Mouse (Mus musculus): ENCODE measurements around the gene Rhbdd1. TPM values are rescaled to one million over a fixed set of nuclear protein-coding genes. Genes with fewer than 3 reads are reported as not detected.
A peak's percentile ranks its signal among the peaks of the same experiment; 100 is the strongest.

Rhbdd1 gene
- polyA plus RNA-seq, 1 experiment from 2014 or later, result 4.6 TPM

- peaks cover 52% of the 10 kb centered on the region for H3K4me1 ChIP-seq (replicated peaks; ENCODE audit: control insufficient read depth, insufficient read depth, low read length)
- no peaks in the 10 kb centered on the region for H3K36me3 ChIP-seq (ENCODE audit: control insufficient read depth, insufficient read depth)
- WGBS, result 7% methylated on average over 4 of the region's 4 CpGs
Observed at GRCm38 (mm10) chr1:82284403-82284802, 31.8 kb upstream of the Rhbdd1 start.

GRCm38 (mm10) chr1:82285461-82286189, 30.6 kb upstream of the Rhbdd1 start:
- ATAC-seq, result no peak
- 5% methylated on average over 5 of the region's 5 CpGs for WGBS
- Histone ChIP-seq H3K27me3 (replicated peaks; ENCODE audit: control insufficient read depth, insufficient read depth, low read length) (no peaks in the 10 kb centered on the region), H3K9ac (replicated peaks; ENCODE audit: low read depth, low read length) (peak overlapping the region; percentile 64), H3K4me3 (replicated peaks; ENCODE audit: low read length) (peak overlapping the region; percentile 49), H3K36me3 (ENCODE audit: control insufficient read depth, insufficient read depth) (no peaks in the 10 kb centered on the region), H3K4me2 (ENCODE audit: low read length) (peak overlapping the region; percentile 85), H3K4me1 (replicated peaks; ENCODE audit: control insufficient read depth, insufficient read depth, low read length) (peaks cover 58% of the 10 kb centered on the region), H3K27ac (ENCODE audit: low read length) (peak overlapping the region; percentile 54), H3K9me3 (ENCODE audit: control insufficient read depth, low read length) (no peaks in the 10 kb centered on the region)

More at GRCm38 (mm10) chr1:82284403-82284802, 31.8 kb upstream of the Rhbdd1 start:
- Histone ChIP-seq H3K9me3 (ENCODE audit: control insufficient read depth, low read length) (no peaks in the 10 kb centered on the region), H3K27me3 (replicated peaks; ENCODE audit: control insufficient read depth, insufficient read depth, low read length) (no peaks in the 10 kb centered on the region), H3K9ac (replicated peaks; ENCODE audit: low read depth, low read length) (peak overlapping the region; percentile 59), H3K27ac (ENCODE audit: low read length) (peak overlapping the region; percentile 96), H3K4me3 (replicated peaks; ENCODE audit: low read length) (peak overlapping the region; percentile 54), H3K4me2 (ENCODE audit: low read length) (peak overlapping the region; percentile 76)
- no peak for ATAC-seq

GRCm38 (mm10) chr1:82286190-82287051, 29.8 kb upstream of the Rhbdd1 start:
- H3K27ac ChIP-seq (ENCODE audit: low read length), result peak overlapping the region; percentile 54
- peak overlapping the region; percentile 49 for H3K4me3 ChIP-seq (replicated peaks; ENCODE audit: low read length)
- no peaks in the 10 kb centered on the region for H3K27me3 ChIP-seq (replicated peaks; ENCODE audit: control insufficient read depth, insufficient read depth, low read length)
- 12% methylated on average over 15 of the region's 15 CpGs for WGBS
- H3K9ac ChIP-seq (replicated peaks; ENCODE audit: low read depth, low read length), result peak overlapping the region; percentile 64
- peak overlapping the region; percentile 85 for H3K4me2 ChIP-seq (ENCODE audit: low read length)
- H3K4me1 ChIP-seq (replicated peaks; ENCODE audit: control insufficient read depth, insufficient read depth, low read length), result peaks cover 58% of the 10 kb centered on the region
- ATAC-seq, result no peak
- H3K9me3 ChIP-seq (ENCODE audit: control insufficient read depth, low read length), result no peaks in the 10 kb centered on the region
- H3K36me3 ChIP-seq (ENCODE audit: control insufficient read depth, insufficient read depth), result no peaks in the 10 kb centered on the region

- WGBS, result 50% methylated on average over 22 of the region's 22 CpGs
- Histone ChIP-seq H3K4me3 (replicated peaks; ENCODE audit: low read length) (peak overlapping the region; percentile 49), H3K27me3 (replicated peaks; ENCODE audit: control insufficient read depth, insufficient read depth, low read length) (no peaks in the 10 kb centered on the region), H3K27ac (ENCODE audit: low read length) (peak overlapping the region; percentile 50), H3K4me2 (ENCODE audit: low read length) (peak overlapping the region; percentile 85), H3K36me3 (ENCODE audit: control insufficient read depth, insufficient read depth) (no peaks in the 10 kb centered on the region), H3K4me1 (replicated peaks; ENCODE audit: control insufficient read depth, insufficient read depth, low read length) (peaks cover 56% of the 10 kb centered on the region), H3K9ac (replicated peaks; ENCODE audit: low read depth, low read length) (peak overlapping the region; percentile 64), H3K9me3 (ENCODE audit: control insufficient read depth, low read length) (no peaks in the 10 kb centered on the region)
- no peak for ATAC-seq
Observed at GRCm38 (mm10) chr1:82287052-82287775, 29.0 kb upstream of the Rhbdd1 start.

DNA sequence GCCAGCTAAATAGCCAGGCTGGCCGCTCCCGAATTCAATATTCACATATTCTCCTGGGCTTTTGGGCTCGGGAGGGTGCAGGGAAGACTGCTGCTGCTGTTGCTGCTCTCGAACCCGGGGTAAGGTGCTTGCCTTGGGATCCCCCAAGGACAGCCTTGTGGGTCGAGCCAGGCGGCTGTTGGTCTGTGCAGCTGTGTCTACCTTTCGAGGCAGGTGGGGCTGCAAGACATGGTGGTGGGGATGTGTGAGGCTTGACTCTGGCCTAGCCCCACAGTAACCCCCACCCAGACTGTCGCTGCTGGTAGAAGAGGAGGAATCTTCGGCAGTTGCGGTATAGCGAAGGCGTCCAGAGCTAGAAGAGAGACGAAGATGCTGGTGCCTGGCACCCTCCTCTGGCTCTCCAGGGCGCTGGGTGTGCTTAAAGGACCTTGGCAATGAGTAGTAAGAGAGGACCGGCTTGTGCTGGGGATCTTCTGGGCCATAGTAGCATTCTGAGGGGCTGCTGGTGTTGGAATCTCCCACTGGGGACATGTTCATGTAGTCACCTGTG, 28.4 kb upstream of the Rhbdd1 start:
- Histone ChIP-seq H3K9me3 (ENCODE audit: control insufficient read depth, low read length) (no peaks in the 10 kb centered on the region), H3K4me2 (ENCODE audit: low read length) (peak overlapping the region; percentile 85), H3K4me3 (replicated peaks; ENCODE audit: low read length) (peak overlapping the region; percentile 49), H3K36me3 (ENCODE audit: control insufficient read depth, insufficient read depth) (no peaks in the 10 kb centered on the region), H3K27ac (ENCODE audit: low read length) (no peak overlapping the region), H3K27me3 (replicated peaks; ENCODE audit: control insufficient read depth, insufficient read depth, low read length) (no peaks in the 10 kb centered on the region), H3K9ac (replicated peaks; ENCODE audit: low read depth, low read length) (peak overlapping the region; percentile 64), H3K4me1 (replicated peaks; ENCODE audit: control insufficient read depth, insufficient read depth, low read length) (peaks cover 56% of the 10 kb centered on the region)
- WGBS, result 86% methylated on average over 16 of the region's 16 CpGs
- no peak for ATAC-seq

GRCm38 (mm10) chr1:82288421-82288990, 27.7 kb upstream of the Rhbdd1 start:
- H3K9ac ChIP-seq (replicated peaks; ENCODE audit: low read depth, low read length), result no peak overlapping the region
- H3K27me3 ChIP-seq (replicated peaks; ENCODE audit: control insufficient read depth, insufficient read depth, low read length), result no peaks in the 10 kb centered on the region
- ATAC-seq, result no peak
- H3K4me3 ChIP-seq (replicated peaks; ENCODE audit: low read length), result peak overlapping the region; percentile 89
- H3K9me3 ChIP-seq (ENCODE audit: control insufficient read depth, low read length), result no peaks in the 10 kb centered on the region
- peak overlapping the region; percentile 85 for H3K4me2 ChIP-seq (ENCODE audit: low read length)
- peaks cover 62% of the 10 kb centered on the region for H3K4me1 ChIP-seq (replicated peaks; ENCODE audit: control insufficient read depth, insufficient read depth, low read length)
- 87% methylated on average over 18 of the region's 18 CpGs for WGBS
- H3K36me3 ChIP-seq (ENCODE audit: control insufficient read depth, insufficient read depth), result no peaks in the 10 kb centered on the region
- no peak overlapping the region for H3K27ac ChIP-seq (ENCODE audit: low read length)

DNA sequence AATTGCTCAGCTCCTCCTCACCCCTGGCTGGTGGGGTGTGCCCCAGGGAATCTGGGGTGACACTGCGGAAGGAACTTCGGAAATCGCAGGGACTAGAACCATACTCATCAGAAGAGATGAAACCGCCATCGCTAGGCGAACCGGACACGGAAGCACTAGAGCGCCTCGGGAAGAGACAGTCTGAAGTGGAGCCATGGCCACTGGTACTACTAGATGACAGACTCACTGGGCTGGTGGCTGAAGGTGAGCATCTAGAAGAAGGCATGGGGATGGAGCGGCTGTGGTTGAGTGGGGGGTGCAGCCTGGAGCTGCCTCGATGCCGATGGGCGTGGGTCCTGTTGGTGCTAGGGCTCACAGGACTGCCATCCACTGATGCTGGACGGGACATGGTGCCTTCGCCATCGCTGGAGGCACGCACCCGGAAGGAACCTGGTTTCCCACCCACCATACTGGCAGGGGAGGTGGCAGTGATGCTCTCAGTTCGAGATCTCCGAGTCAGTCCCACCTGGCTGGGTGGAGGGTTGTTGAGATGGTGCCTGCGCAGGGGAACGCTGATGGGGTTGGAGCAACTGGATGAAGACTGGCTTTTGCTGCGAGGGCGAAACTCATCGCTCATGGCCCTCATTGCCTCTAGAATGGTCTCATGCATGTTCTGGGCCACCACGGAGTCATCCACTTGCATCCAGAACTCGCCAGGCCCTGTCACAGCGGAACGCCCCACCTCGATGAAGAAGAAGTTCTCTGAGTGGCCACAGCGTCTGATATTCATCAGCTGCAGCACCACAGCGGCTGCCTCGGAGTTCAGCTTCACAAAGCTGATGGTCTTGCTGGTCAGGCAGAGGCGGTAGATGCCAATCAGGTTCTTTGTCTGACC, 26.9 kb upstream of the Rhbdd1 start:
- peaks cover 57% of the 10 kb centered on the region for H3K4me1 ChIP-seq (replicated peaks; ENCODE audit: control insufficient read depth, insufficient read depth, low read length)
- H3K9ac ChIP-seq (replicated peaks; ENCODE audit: low read depth, low read length), result peak overlapping the region; percentile 87
- H3K4me2 ChIP-seq (ENCODE audit: low read length), result peak overlapping the region; percentile 85
- H3K4me3 ChIP-seq (replicated peaks; ENCODE audit: low read length), result peak overlapping the region; percentile 89
- 65% methylated on average over 35 of the region's 35 CpGs for WGBS
- H3K36me3 ChIP-seq (ENCODE audit: control insufficient read depth, insufficient read depth), result no peaks in the 10 kb centered on the region
- H3K27me3 ChIP-seq (replicated peaks; ENCODE audit: control insufficient read depth, insufficient read depth, low read length), result no peaks in the 10 kb centered on the region
- H3K27ac ChIP-seq (ENCODE audit: low read length), result peak overlapping the region; percentile 99
- no peak for ATAC-seq
- H3K9me3 ChIP-seq (ENCODE audit: control insufficient read depth, low read length), result no peaks in the 10 kb centered on the region

Data from forebrain, embryonic 16.5 days (tissue).